ENCODE assay signal across 21 mouse cellular contexts in the genomic region with DNA sequence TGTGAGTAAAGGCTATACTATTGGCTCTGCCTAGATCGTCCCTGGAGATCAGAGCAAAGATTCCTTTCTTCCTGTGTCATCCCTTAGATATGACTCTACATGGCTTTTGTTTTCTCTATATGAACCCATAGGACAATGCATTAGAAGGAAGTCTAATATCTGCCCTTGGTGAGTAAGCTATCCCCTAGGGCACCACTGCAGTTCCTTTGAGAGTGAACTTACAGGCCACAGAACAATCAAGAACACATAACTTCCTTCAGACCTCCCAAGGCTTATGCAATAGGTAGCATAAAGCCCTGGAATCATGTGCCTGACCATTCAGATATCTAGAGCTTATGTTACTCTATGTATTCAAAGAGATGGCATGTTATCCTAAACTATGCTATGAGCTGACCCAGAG.
DNase-seq lines count a peak whose midpoint lies in the region; ATAC-seq and TF ChIP-seq lines count a peak whose summit lies in the region.
"Had no signal": no experiment of that assay in that cellular context is flagged by ENCODE, and none has a peak within 500 bp of the region (broad histone marks: within the 10 kb centered on the region; RNA-seq: fewer than 3 reads in every experiment).

No protein-coding gene starts in this region.

- peak overlapping the region; percentile 51; the same call in 1 of the 2 replicates for H3K27ac ChIP-seq in heart, embryonic 11.5 days (ENCODE audit: low read depth, low read length)
- H3K27ac ChIP-seq in heart, embryonic 16.5 days (ENCODE audit: low read length) = peak overlapping the region; percentile 70
- no peak overlapping the region for H3K27ac ChIP-seq in midbrain, embryonic 11.5 days (ENCODE audit: low read depth, low read length)
- H3K27ac ChIP-seq in midbrain, postnatal 0 days (ENCODE audit: low read depth, low read length) = no peak overlapping the region
- H3K27ac ChIP-seq in limb, embryonic 10.5 days = 0 out of 2 replicates have a peak overlapping the region, but pooled peaks have one; percentile 25
- H3K27ac ChIP-seq in liver, embryonic 12.5 days = no peak overlapping the region
- H3K27ac ChIP-seq: embryonic facial prominence, embryonic 12.5 days; gastrocnemius, adult 2 months; limb, embryonic 12.5 days; midbrain, embryonic 15.5 days; neural tube, embryonic 13.5 days had no signal

- no peak overlapping the region for H3K9ac ChIP-seq in heart, embryonic 11.5 days (ENCODE audit: low read depth, low read length)
- no peak overlapping the region for H3K9ac ChIP-seq in heart, embryonic 16.5 days (ENCODE audit: low read length)
- no peak overlapping the region for H3K9ac ChIP-seq in midbrain, embryonic 11.5 days (ENCODE audit: low read length)
- H3K9ac ChIP-seq in midbrain, postnatal 0 days (replicated peaks; ENCODE audit: low read length, poor library complexity, severe bottlenecking) = no peak overlapping the region
- H3K9ac ChIP-seq in liver, embryonic 12.5 days = no peak overlapping the region
- H3K9ac ChIP-seq: embryonic facial prominence, embryonic 12.5 days; limb, embryonic 12.5 days; midbrain, embryonic 15.5 days; neural tube, embryonic 13.5 days had no signal

- H3K9me3 ChIP-seq in heart, embryonic 11.5 days (replicated peaks; ENCODE audit: control insufficient read depth, low read length) = no peaks in the 10 kb centered on the region
- H3K9me3 ChIP-seq in heart, embryonic 16.5 days (replicated peaks; ENCODE audit: control insufficient read depth, low read length) = no peaks in the 10 kb centered on the region
- H3K9me3 ChIP-seq in midbrain, embryonic 11.5 days (ENCODE audit: control insufficient read depth, low read length) = no peaks in the 10 kb centered on the region
- no peaks in the 10 kb centered on the region for H3K9me3 ChIP-seq in midbrain, postnatal 0 days (ENCODE audit: low read length)
- H3K9me3 ChIP-seq in limb, embryonic 10.5 days (replicated peaks) = no peaks in the 10 kb centered on the region
- no peaks in the 10 kb centered on the region for H3K9me3 ChIP-seq in liver, embryonic 12.5 days (replicated peaks)
- H3K9me3 ChIP-seq: embryonic facial prominence, embryonic 12.5 days; limb, embryonic 12.5 days; midbrain, embryonic 15.5 days; neural tube, embryonic 13.5 days had no signal

- DNase-seq in heart, postnatal 4 days = no peak
- DNase-seq in heart, adult 18-20 months = no peak
- DNase-seq in midbrain, embryonic 11.5 days (ENCODE audit: low spot score, missing footprints) = peak; percentile 17
- DNase-seq in midbrain, postnatal 0 days (ENCODE audit: low spot score) = no peak
- no peak for DNase-seq in limb, embryonic 10.5 days (ENCODE audit: low spot score)
- DNase-seq: cerebellum, adult 11-12 months; cerebellum, adult 9-11 months; embryo, embryonic 11 days; gastrocnemius, adult 2 months; thymus, adult 2 months; thymus, postnatal 4 days had no signal

- no peak overlapping the region for H3K4me3 ChIP-seq in heart, embryonic 11.5 days (ENCODE audit: low read depth, low read length)
- no peak overlapping the region for H3K4me3 ChIP-seq in heart, embryonic 16.5 days (ENCODE audit: low read length)
- no peak overlapping the region for H3K4me3 ChIP-seq in midbrain, embryonic 11.5 days (ENCODE audit: low read depth, low read length)
- H3K4me3 ChIP-seq in midbrain, postnatal 0 days (ENCODE audit: low read depth, low read length) = no peak overlapping the region
- no peak overlapping the region for H3K4me3 ChIP-seq in limb, embryonic 10.5 days
- H3K4me3 ChIP-seq in liver, embryonic 12.5 days = no peak overlapping the region
- H3K4me3 ChIP-seq: embryonic facial prominence, embryonic 12.5 days; gastrocnemius, adult 2 months; limb, embryonic 12.5 days; midbrain, embryonic 15.5 days; neural tube, embryonic 13.5 days had no signal

- H3K36me3 ChIP-seq in heart, embryonic 11.5 days (ENCODE audit: control insufficient read depth, insufficient read depth, low read length) = no peaks in the 10 kb centered on the region
- no peaks in the 10 kb centered on the region for H3K36me3 ChIP-seq in heart, embryonic 16.5 days (ENCODE audit: control insufficient read depth, insufficient read depth)
- no peaks in the 10 kb centered on the region for H3K36me3 ChIP-seq in midbrain, embryonic 11.5 days (ENCODE audit: control insufficient read depth, insufficient read depth, low read length)
- H3K36me3 ChIP-seq in midbrain, postnatal 0 days (ENCODE audit: insufficient read depth, low read length) = no peaks in the 10 kb centered on the region
- H3K36me3 ChIP-seq in limb, embryonic 10.5 days = no peaks in the 10 kb centered on the region
- no peaks in the 10 kb centered on the region for H3K36me3 ChIP-seq in liver, embryonic 12.5 days
- H3K36me3 ChIP-seq: embryonic facial prominence, embryonic 12.5 days; limb, embryonic 12.5 days; midbrain, embryonic 15.5 days; neural tube, embryonic 13.5 days had no signal

- no peak for ATAC-seq in heart, embryonic 11.5 days (replicated peaks; ENCODE audit: insufficient number of reproducible peaks, low FRiP score, low TSS enrichment)
- ATAC-seq in heart, embryonic 16.5 days (replicated peaks; ENCODE audit: extremely low read depth, insufficient read depth, low FRiP score) = no peak
- ATAC-seq in midbrain, embryonic 11.5 days (ENCODE audit: low FRiP score) = no peak
- no peak for ATAC-seq in midbrain, postnatal 0 days (ENCODE audit: low FRiP score)
- no peak for ATAC-seq in liver, embryonic 12.5 days
- ATAC-seq: CD4-positive, CD25-positive, alpha-beta regulatory T cell, adult 4 months; forebrain, embryonic 16.5 days; hindbrain, embryonic 16.5 days; midbrain, embryonic 15.5 days had no signal

- TF ChIP-seq CTCF in midbrain, postnatal 0 days (IDR thresholded peaks at IDR 0.05) = no peak

- H3K27me3 ChIP-seq in heart, embryonic 11.5 days (ENCODE audit: control insufficient read depth, insufficient read depth, low read length) = no peaks in the 10 kb centered on the region
- no peaks in the 10 kb centered on the region for H3K27me3 ChIP-seq in heart, embryonic 16.5 days (ENCODE audit: control insufficient read depth, insufficient read depth, low read length)
- no peaks in the 10 kb centered on the region for H3K27me3 ChIP-seq in midbrain, embryonic 11.5 days (ENCODE audit: control insufficient read depth, insufficient read depth, low read length)
- no peaks in the 10 kb centered on the region for H3K27me3 ChIP-seq in midbrain, postnatal 0 days (ENCODE audit: insufficient read depth, low read length)
- no peaks in the 10 kb centered on the region for H3K27me3 ChIP-seq in limb, embryonic 10.5 days (ENCODE audit: low read depth, poor library complexity, severe bottlenecking)
- H3K27me3 ChIP-seq in liver, embryonic 12.5 days (replicated peaks) = no peaks in the 10 kb centered on the region
- H3K27me3 ChIP-seq: embryonic facial prominence, embryonic 12.5 days; limb, embryonic 12.5 days; midbrain, embryonic 15.5 days; neural tube, embryonic 13.5 days had no signal

- H3K4me2 ChIP-seq in heart, embryonic 11.5 days = no peak overlapping the region
- no peak overlapping the region for H3K4me2 ChIP-seq in heart, embryonic 16.5 days (ENCODE audit: low read depth, low read length)
- no peak overlapping the region for H3K4me2 ChIP-seq in midbrain, embryonic 11.5 days
- H3K4me2 ChIP-seq in midbrain, postnatal 0 days (ENCODE audit: low read depth, low read length, poor library complexity, severe bottlenecking) = no peak overlapping the region
- no peak overlapping the region for H3K4me2 ChIP-seq in liver, embryonic 12.5 days
- H3K4me2 ChIP-seq: embryonic facial prominence, embryonic 12.5 days; limb, embryonic 12.5 days; midbrain, embryonic 15.5 days; neural tube, embryonic 13.5 days had no signal

- WGBS in heart, embryonic 11.5 days (ENCODE audit: insufficient replicate concordance) = 68% methylated on average over 1 of the region's 1 CpGs
- 39% methylated on average over 1 of the region's 1 CpGs for WGBS in heart, embryonic 16.5 days
- 88% methylated on average over 1 of the region's 1 CpGs for WGBS in midbrain, embryonic 11.5 days
- WGBS in midbrain, postnatal 0 days = 92% methylated on average over 1 of the region's 1 CpGs
- 93% methylated on average over 1 of the region's 1 CpGs for WGBS in limb, embryonic 10.5 days
- WGBS in liver, embryonic 12.5 days (ENCODE audit: insufficient replicate concordance) = 86% methylated on average over 1 of the region's 1 CpGs

- peaks cover 11% of the 10 kb centered on the region for H3K4me1 ChIP-seq in heart, embryonic 11.5 days (ENCODE audit: control insufficient read depth, insufficient read depth, low read length)
- peaks cover 30% of the 10 kb centered on the region for H3K4me1 ChIP-seq in heart, embryonic 16.5 days (ENCODE audit: control insufficient read depth, insufficient read depth, low read length)
- no peaks in the 10 kb centered on the region for H3K4me1 ChIP-seq in midbrain, embryonic 11.5 days (ENCODE audit: control insufficient read depth, insufficient read depth, low read length)
- H3K4me1 ChIP-seq in midbrain, postnatal 0 days (ENCODE audit: insufficient read depth, low read length) = no peaks in the 10 kb centered on the region
- peaks cover 17% of the 10 kb centered on the region for H3K4me1 ChIP-seq in limb, embryonic 10.5 days
- no peaks in the 10 kb centered on the region for H3K4me1 ChIP-seq in liver, embryonic 12.5 days
- H3K4me1 ChIP-seq: embryonic facial prominence, embryonic 12.5 days; midbrain, embryonic 15.5 days; neural tube, embryonic 13.5 days had no signal

Comparison
In these comparisons a context has a peak if more than half of its experiments do, and no peak if none do; other contexts are left out.
1. H3K27ac ChIP-seq: peak in heart, embryonic 11.5 days (single experiment), heart, embryonic 16.5 days (single experiment) and limb, embryonic 10.5 days (single experiment); none in midbrain, embryonic 11.5 days (single experiment), midbrain, postnatal 0 days (single experiment) and liver, embryonic 12.5 days (single experiment).